15 mouse cellular contexts compared by ENCODE assay signal in the genomic region with DNA sequence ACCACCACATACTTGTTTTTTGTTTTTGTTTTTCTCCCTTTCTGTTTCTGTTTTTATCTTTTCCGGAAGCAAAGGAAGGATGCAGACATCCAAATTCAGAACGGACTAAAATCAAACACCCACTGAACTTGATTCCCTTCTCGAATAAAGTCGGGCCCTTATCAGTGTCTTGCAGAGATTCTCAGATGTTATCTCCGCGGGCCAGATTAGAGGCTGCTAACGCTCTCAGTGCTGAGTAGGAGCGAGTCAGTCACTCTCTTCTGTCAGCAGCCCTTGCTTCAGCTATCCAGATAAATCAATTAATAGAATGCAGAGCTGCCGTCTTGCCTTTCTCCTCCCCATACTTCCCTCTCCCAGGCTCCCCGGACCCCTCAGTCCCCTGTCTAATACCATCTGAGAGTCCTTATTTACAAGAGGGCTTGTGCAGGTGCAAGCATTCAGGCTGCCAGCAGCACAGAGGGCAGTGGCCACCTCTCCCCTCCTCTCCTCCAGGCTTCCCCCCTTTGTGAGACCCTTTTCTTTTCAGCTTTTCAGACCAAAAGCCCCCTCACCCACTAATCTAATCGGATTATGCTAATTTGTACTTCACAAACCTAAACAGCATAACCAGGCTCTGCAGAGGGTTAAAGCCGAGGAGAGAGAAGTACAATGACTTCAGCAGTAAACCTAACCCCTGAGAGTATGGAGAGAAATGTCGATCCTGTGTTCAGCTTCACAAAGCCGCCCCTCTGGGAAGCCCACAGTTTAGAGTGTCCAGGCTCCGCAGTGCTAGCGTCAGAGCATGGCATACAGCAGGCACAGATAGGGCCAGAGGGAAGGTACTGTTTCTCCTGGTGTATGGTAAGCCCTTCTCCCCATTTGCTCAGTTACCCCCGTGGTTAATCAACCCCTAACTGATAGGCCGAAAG. TPM values are rescaled to one million over a fixed set of nuclear protein-coding genes. Genes with fewer than 3 reads are reported as not detected.
DNase-seq lines count a peak whose midpoint lies in the region; ATAC-seq and TF ChIP-seq lines count a peak whose summit lies in the region.
"Had no signal": no experiment of that assay in that cellular context is flagged by ENCODE, and none has a peak within 500 bp of the region (broad histone marks: within the 10 kb centered on the region; RNA-seq: fewer than 3 reads in every experiment).

No protein-coding gene starts in this region.

- TF ChIP-seq EP300 in heart, postnatal 0 days (IDR thresholded peaks at IDR 0.05; ENCODE audit: low read depth): no peak

- H3K27me3 ChIP-seq in heart, postnatal 0 days (ENCODE audit: control insufficient read depth, insufficient read depth, low read length): no peaks in the 10 kb centered on the region
- H3K27me3 ChIP-seq in embryonic facial prominence, embryonic 10.5 days (replicated peaks; ENCODE audit: low read depth, poor library complexity, severe bottlenecking): peaks cover 24% of the 10 kb centered on the region
- H3K27me3 ChIP-seq in hindbrain, embryonic 15.5 days: no peaks in the 10 kb centered on the region
- no peaks in the 10 kb centered on the region; the same call in 1 of the 2 replicates for H3K27me3 ChIP-seq in liver, embryonic 12.5 days (replicated peaks)
- H3K27me3 ChIP-seq: CH12.LX had no signal

- WGBS in heart, postnatal 0 days: 20% methylated on average over 18 of the region's 18 CpGs
- WGBS in embryonic facial prominence, embryonic 10.5 days: 12% methylated on average over 18 of the region's 18 CpGs
- WGBS in hindbrain, embryonic 15.5 days: 19% methylated on average over 18 of the region's 18 CpGs
- WGBS in liver, embryonic 12.5 days (ENCODE audit: insufficient replicate concordance): 18% methylated on average over 18 of the region's 18 CpGs

- no peak for ATAC-seq in heart, postnatal 0 days (ENCODE audit: insufficient read depth, low read depth)
- peak; percentile 68 for ATAC-seq in hindbrain, embryonic 15.5 days (ENCODE audit: low FRiP score, low read depth)
- ATAC-seq in liver, embryonic 12.5 days: no peak
- ATAC-seq: liver, postnatal 0 days had no signal

- H3K36me3 ChIP-seq in heart, postnatal 0 days (replicated peaks; ENCODE audit: control insufficient read depth, insufficient read depth, low read length): no peaks in the 10 kb centered on the region
- no peaks in the 10 kb centered on the region for H3K36me3 ChIP-seq in embryonic facial prominence, embryonic 10.5 days (replicated peaks)
- no peaks in the 10 kb centered on the region for H3K36me3 ChIP-seq in hindbrain, embryonic 15.5 days
- H3K36me3 ChIP-seq in liver, embryonic 12.5 days: no peaks in the 10 kb centered on the region
- H3K36me3 ChIP-seq: limb, embryonic 10.5 days had no signal

- DNase-seq in heart, postnatal 0 days (ENCODE audit: low spot score): no peak
- no peak for DNase-seq in heart, adult 9 months (ENCODE audit: low spot score in 2 of 2)
- DNase-seq in embryonic facial prominence, embryonic 10.5 days (ENCODE audit: low spot score): peak; percentile 28
- DNase-seq in retina, postnatal 1 day: peak; percentile 58
- DNase-seq in urinary bladder, postnatal 36 days (ENCODE audit: low spot score in 2 of 2): no peak
- DNase-seq: adrenal gland, postnatal 25 days; cerebellum, adult 8-10 months; gastrocnemius, postnatal 14 days; kidney, adult 2 months; liver, postnatal 0 days had no signal

- H3K9ac ChIP-seq in heart, postnatal 0 days (replicated peaks; ENCODE audit: low read depth, low read length): no peak overlapping the region
- H3K9ac ChIP-seq in hindbrain, embryonic 15.5 days: no peak overlapping the region
- H3K9ac ChIP-seq in liver, embryonic 12.5 days: no peak overlapping the region
- H3K9ac ChIP-seq: liver, postnatal 0 days had no signal

- H3K27ac ChIP-seq in heart, postnatal 0 days (ENCODE audit: low read depth): no peak overlapping the region
- H3K27ac ChIP-seq in embryonic facial prominence, embryonic 10.5 days (replicated peaks): no peak overlapping the region
- H3K27ac ChIP-seq in hindbrain, embryonic 15.5 days (replicated peaks): no peak overlapping the region
- H3K27ac ChIP-seq in liver, embryonic 12.5 days: no peak overlapping the region
- H3K27ac ChIP-seq: limb, embryonic 10.5 days had no signal

- peaks cover 27% of the 10 kb centered on the region for H3K4me1 ChIP-seq in heart, postnatal 0 days (ENCODE audit: control insufficient read depth, insufficient read depth)
- peaks cover 23% of the 10 kb centered on the region for H3K4me1 ChIP-seq in embryonic facial prominence, embryonic 10.5 days
- H3K4me1 ChIP-seq in hindbrain, embryonic 15.5 days (replicated peaks): 0 out of 2 replicates have a peak, but pooled peaks cover 3% of the 10 kb centered on the region
- H3K4me1 ChIP-seq in liver, embryonic 12.5 days: 0 out of 2 replicates have a peak, but pooled peaks cover 2% of the 10 kb centered on the region

- H3K4me2 ChIP-seq in heart, postnatal 0 days (ENCODE audit: low read depth, low read length): peak overlapping the region; percentile 44
- H3K4me2 ChIP-seq in hindbrain, embryonic 15.5 days: peak overlapping the region; percentile 16
- no peak overlapping the region for H3K4me2 ChIP-seq in liver, embryonic 12.5 days

- H3K9me3 ChIP-seq in heart, postnatal 0 days (replicated peaks; ENCODE audit: control insufficient read depth, low read length): no peaks in the 10 kb centered on the region
- no peaks in the 10 kb centered on the region for H3K9me3 ChIP-seq in embryonic facial prominence, embryonic 10.5 days
- H3K9me3 ChIP-seq in hindbrain, embryonic 15.5 days: no peaks in the 10 kb centered on the region
- no peaks in the 10 kb centered on the region for H3K9me3 ChIP-seq in liver, embryonic 12.5 days (replicated peaks)
- H3K9me3 ChIP-seq: limb, embryonic 10.5 days had no signal

- no peak for TF ChIP-seq CTCF in heart, postnatal 0 days (IDR thresholded peaks at IDR 0.05; ENCODE audit: low read depth)

- peak overlapping the region; percentile 8 for H3K4me3 ChIP-seq in heart, postnatal 0 days (ENCODE audit: low read depth, low read length)
- peak overlapping the region; percentile 17; the same call in 1 of the 2 replicates for H3K4me3 ChIP-seq in embryonic facial prominence, embryonic 10.5 days
- no peak overlapping the region for H3K4me3 ChIP-seq in hindbrain, embryonic 15.5 days
- H3K4me3 ChIP-seq in liver, embryonic 12.5 days: no peak overlapping the region
- H3K4me3 ChIP-seq: limb, embryonic 10.5 days had no signal

RNA-seq across cellular contexts. Expression of a gene that starts 17.6 kb away (rescaled TPM):
- total RNA-seq in heart, postnatal 0 days (2014; rRNA removed; ENCODE audit: low replicate concordance): 0.12 TPM in 1 of 2 replicates, not detected in the other
- 0.04 TPM in 1 of 2 replicates, not detected in the other for polyA plus RNA-seq in heart, postnatal 0 days (2015; fragmentation: Nextera tagmentation; extraction: Ambion mirVana)
- 0.53 and 0.88 TPM in 2 replicates for polyA plus RNA-seq in embryonic facial prominence, embryonic 10.5 days (2016; fragmentation: Nextera tagmentation; extraction: Ambion mirVana)
- 0.80 and 5.5 TPM in 2 replicates for polyA plus RNA-seq in hindbrain, embryonic 15.5 days (2015; fragmentation: Nextera tagmentation; extraction: Ambion mirVana)
- polyA plus RNA-seq in liver, embryonic 12.5 days (2016; fragmentation: Nextera tagmentation; extraction: Ambion mirVana): not detected in 2 replicates
- total RNA-seq: adrenal gland, postnatal 25 days; CH12.LX; megakaryocyte progenitor cell, adult 5-6 weeks had no signal
- polyA plus RNA-seq: liver, postnatal 0 days had no signal

RNA-seq across cellular contexts. Expression of a gene that starts 28.7 kb away (rescaled TPM):
- 2.0 and 2.7 TPM in 2 replicates for total RNA-seq in heart, postnatal 0 days (2014; rRNA removed; ENCODE audit: low replicate concordance)
- polyA plus RNA-seq in heart, postnatal 0 days (2015; fragmentation: Nextera tagmentation; extraction: Ambion mirVana): 10.3 and 10.4 TPM in 2 replicates
- 4.6 and 4.8 TPM in 2 replicates for polyA plus RNA-seq in embryonic facial prominence, embryonic 10.5 days (2016; fragmentation: Nextera tagmentation; extraction: Ambion mirVana)
- polyA plus RNA-seq in hindbrain, embryonic 15.5 days (2015; fragmentation: Nextera tagmentation; extraction: Ambion mirVana): 5.9 and 6.7 TPM in 2 replicates
- 3.0 and 3.3 TPM in 2 replicates for polyA plus RNA-seq in liver, embryonic 12.5 days (2016; fragmentation: Nextera tagmentation; extraction: Ambion mirVana)

Comparison
In these comparisons a context has a peak if more than half of its experiments do, and no peak if none do; other contexts are left out.
1. DNase-seq: peak in embryonic facial prominence, embryonic 10.5 days (single experiment) and retina, postnatal 1 day (single experiment); none in heart, postnatal 0 days (single experiment), heart, adult 9 months (0 of 2) and urinary bladder, postnatal 36 days (0 of 2).
2. H3K4me3 ChIP-seq: peak in heart, postnatal 0 days (single experiment) and embryonic facial prominence, embryonic 10.5 days (single experiment); none in hindbrain, embryonic 15.5 days (single experiment) and liver, embryonic 12.5 days (single experiment).